Mouse (Mus musculus): Measurements from ENCODE around the gene Cldn10.

DNA sequence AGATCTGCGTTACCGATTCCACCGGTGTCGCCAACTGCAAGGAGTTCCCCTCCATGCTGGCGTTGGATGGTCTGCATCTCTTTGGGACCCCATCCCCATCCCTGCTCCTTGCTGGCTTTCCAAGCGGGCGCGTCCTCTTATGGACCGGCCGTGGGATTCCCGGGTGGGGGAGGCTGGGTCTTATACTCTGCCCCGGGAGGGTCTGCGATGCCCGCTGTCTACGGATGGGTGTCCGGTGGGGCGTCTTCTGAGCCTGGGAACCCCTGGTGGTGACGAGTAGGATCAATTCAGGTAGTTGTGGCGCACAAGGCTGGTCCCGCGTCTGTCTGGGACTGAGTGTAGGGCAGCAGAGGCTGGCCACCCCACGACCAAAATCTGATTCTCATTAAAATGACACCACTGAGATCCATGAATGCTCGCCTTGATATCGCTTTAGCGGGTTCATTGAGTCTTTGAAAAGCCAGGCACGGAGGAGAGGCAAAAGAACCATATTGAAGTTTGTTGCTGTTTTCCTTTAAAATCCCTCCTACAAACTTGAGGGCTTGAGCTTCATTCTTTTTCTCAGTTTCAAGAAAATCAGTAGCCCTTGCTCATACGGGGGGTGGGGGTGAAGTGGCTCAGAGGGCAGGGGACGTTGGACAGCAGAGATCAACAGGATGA lies 67.6 kb downstream of the Cldn10 start:
- TF ChIP-seq CTCF (IDR thresholded peaks at IDR 0.05; ENCODE audit: control insufficient read depth, insufficient read depth, insufficient replicate concordance, low read depth, low read length) (no peak), POLR2A (IDR thresholded peaks at IDR 0.05; ENCODE audit: control insufficient read depth, low read depth, low read length) (no peak)
